Mouse (Mus musculus) hindlimb bud, embryonic 11.5 days (tissue): Measurements from ENCODE around the gene Sav1.

Source experiments
- DNase-seq: peaks from one replicate; pipeline ENCODE4 v3.0.0-alpha.2; 2012; ENCODE audit warnings: low read depth, low spot score; ENCODE audit errors: extremely low spot score

Sav1 gene

GRCm38 (mm10) chr12:69962468-69962867 is 24.3 kb downstream of the Sav1 start:
- no peak for DNase-seq

- no peak for DNase-seq
Measured at GRCm38 (mm10) chr12:69957378-69957777, 29.4 kb downstream of the Sav1 start.

DNA sequence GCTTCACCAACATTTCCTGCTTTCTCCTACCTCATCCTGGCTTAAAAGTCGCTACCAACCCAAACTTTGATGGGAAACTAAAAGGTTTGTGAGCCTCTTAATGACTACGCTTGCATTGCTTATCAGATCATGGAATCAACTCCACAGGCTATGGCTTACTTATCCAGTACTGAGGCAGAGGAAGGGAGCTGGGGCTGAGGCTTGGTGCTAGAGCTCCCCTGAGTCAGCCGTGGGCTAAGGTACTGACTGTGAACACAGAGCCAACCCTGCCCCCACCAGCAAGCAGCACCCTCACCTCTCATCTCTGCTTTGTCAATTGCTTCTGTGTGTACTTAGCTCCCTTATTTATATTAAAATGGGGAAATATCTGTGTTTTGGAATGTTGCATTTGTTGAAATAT is 39.3 kb downstream of the Sav1 start:
- no peak for DNase-seq

DNA sequence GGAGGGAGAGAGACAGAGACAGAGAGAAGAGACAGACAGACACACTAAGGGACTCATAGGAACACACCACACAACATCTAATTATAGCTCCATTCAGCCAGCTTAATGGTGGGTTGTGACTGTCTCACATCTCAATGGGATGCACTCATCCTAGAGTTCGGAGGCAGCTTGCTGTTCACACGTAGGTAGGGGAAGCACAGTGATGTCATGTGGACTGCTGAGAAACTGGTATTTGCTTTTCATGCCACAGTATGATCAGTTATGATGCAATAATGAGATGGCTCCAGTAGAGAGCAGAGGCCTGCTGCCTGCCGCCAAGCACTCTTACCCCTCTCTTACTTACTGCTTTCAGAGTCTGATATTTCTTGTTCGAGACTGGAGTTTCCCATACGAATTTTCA is 40.9 kb downstream of the Sav1 start:
- DNase-seq: no peak

GRCm38 (mm10) chr12:69941655-69942329 is 45.0 kb downstream of the Sav1 start:
- DNase-seq: no peak

DNA sequence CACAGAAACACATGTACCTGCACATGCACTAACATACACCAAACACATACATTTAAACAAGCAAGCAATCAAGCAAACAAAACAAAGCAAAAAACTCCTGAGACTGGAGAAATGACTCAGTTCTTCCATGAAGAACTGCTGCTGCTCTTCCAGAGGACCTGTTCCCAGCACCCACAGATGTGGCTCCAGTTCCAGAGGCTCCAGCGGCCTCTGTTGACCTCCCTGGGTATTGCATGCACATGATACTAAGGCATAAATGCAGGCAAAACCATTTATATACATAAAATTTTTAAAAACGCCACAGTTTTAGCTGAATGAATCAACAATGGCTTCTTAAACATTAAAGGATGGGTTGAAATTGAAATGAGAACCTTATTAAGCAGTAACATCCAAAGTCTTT is 47.5 kb downstream of the Sav1 start:
- DNase-seq: no peak

DNA sequence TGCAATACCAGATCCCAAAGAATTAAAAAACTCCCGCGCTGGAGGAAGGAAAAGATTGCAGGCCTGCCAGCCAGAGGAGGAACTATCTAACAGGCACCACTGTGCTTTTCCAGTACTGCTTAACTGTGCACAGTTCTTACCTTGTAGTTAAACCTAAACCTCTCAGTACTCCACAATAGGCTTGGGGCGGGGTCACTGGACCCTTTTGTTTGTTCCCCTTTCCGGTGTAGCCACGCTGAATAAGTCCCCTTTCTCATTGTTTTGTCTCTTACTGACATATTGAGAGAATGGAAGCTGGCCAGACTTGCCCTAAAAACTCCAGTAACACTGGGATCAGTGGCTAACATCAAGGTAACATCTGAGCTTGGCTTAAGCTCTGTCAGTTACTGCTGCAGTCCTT is 49.1 kb downstream of the Sav1 start:
- no peak for DNase-seq

- DNase-seq: no peak
Measured at GRCm38 (mm10) chr12:69926716-69927115, 60.1 kb downstream of the Sav1 start.

GRCm38 (mm10) chr12:69924012-69924411 is 62.8 kb downstream of the Sav1 start:
- DNase-seq: peak; percentile 49

- no peak for DNase-seq
Measured at GRCm38 (mm10) chr12:69923603-69924002, 63.2 kb downstream of the Sav1 start.

- DNase-seq: no peak
Measured at GRCm38 (mm10) chr12:69923128-69923527, 63.7 kb downstream of the Sav1 start.

DNA sequence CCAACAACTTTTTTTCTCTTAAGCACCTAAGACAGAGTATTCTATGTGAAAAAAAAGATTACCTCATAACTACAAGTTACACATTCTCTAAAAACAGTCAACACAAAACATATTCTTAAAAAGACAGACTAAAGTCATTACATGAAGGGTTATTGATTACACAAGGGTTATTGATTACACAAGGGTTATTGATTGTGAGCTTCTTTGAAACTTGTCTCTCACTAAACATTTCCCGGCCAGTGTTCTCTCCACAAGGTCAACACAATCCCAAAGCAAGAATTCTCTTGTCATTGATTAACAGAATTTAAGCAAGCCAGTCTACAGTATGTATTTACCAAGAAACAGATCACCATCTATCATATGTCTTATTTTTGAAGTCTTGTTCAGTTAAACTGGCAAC is 64.7 kb downstream of the Sav1 start:
- no peak for DNase-seq

DNA sequence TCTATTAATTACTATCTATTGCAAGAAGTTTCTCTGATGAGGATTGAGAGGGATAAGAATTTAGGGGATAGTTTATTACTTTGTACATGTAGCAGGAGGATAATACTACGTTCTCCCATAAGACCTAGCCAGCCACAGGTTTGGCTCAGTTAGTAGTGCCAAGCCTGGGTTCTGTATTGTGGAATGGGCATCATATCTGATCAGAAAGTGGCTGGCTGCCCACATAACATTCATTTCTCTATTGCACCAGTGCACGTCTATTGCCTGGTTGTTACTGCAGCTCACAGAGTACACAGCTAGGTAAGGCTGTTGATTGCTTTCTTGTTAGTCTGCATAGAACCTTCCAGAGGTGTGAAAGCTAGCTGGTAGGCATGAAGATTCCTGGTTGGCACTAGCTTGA is 68.9 kb downstream of the Sav1 start:
- DNase-seq: no peak
